Mouse (Mus musculus): ENCODE results near the gene Col6a2.

Gene Col6a2

GRCm38 (mm10) chr10:76622928-76623680 is at the start of gene Col6a2:
Gene Col6a2 (minus strand): TSS chr10:76623630.
- peak; percentile 90 for DNase-seq

GRCm38 (mm10) chr10:76671939-76672338 is 48.5 kb upstream of the Col6a2 start:
- DNase-seq = no peak

- no peak for DNase-seq
These were observed 45.5 kb upstream of the Col6a2 start for GRCm38 (mm10) chr10:76668947-76669284.

GRCm38 (mm10) chr10:76668261-76668946 is 45.0 kb upstream of the Col6a2 start:
- DNase-seq = no peak

GRCm38 (mm10) chr10:76667197-76667805 is 43.9 kb upstream of the Col6a2 start:
- no peak for DNase-seq

- DNase-seq = no peak
These were observed 42.1 kb upstream of the Col6a2 start for GRCm38 (mm10) chr10:76665551-76665950.

- peak; percentile 61 for DNase-seq
These were observed 41.0 kb upstream of the Col6a2 start for GRCm38 (mm10) chr10:76664156-76665115.

- no peak for DNase-seq
These were observed 30.2 kb upstream of the Col6a2 start for GRCm38 (mm10) chr10:76653345-76654336.

GRCm38 (mm10) chr10:76650662-76651342 is 27.4 kb upstream of the Col6a2 start:
- DNase-seq = no peak

- no peak for DNase-seq
These were observed 25.3 kb upstream of the Col6a2 start for GRCm38 (mm10) chr10:76648738-76649137.

GRCm38 (mm10) chr10:76647390-76647789 is 24.0 kb upstream of the Col6a2 start:
- no peak for DNase-seq

GRCm38 (mm10) chr10:76645686-76646085 is 22.3 kb upstream of the Col6a2 start:
- DNase-seq = no peak

- no peak for DNase-seq
These were observed 21.6 kb upstream of the Col6a2 start for GRCm38 (mm10) chr10:76645066-76645465.

- no peak for DNase-seq
These were observed 20.6 kb upstream of the Col6a2 start for GRCm38 (mm10) chr10:76643999-76644398.

- no peak for DNase-seq
These were observed 20.0 kb upstream of the Col6a2 start for GRCm38 (mm10) chr10:76643446-76643845.

- no peak for DNase-seq
These were observed 19.4 kb upstream of the Col6a2 start for GRCm38 (mm10) chr10:76642628-76643434.

- DNase-seq = no peak
These were observed 18.6 kb upstream of the Col6a2 start for GRCm38 (mm10) chr10:76641894-76642627.

- no peak for DNase-seq
These were observed 16.5 kb upstream of the Col6a2 start for GRCm38 (mm10) chr10:76639952-76640351.

- DNase-seq = no peak
These were observed 13.2 kb upstream of the Col6a2 start for GRCm38 (mm10) chr10:76636601-76637000.
